Mouse (Mus musculus) left cerebral cortex, postnatal 14 days (tissue): ENCODE results near the gene Adcy5. TPM values are rescaled to one million over a fixed set of nuclear protein-coding genes. Genes with fewer than 3 reads are reported as not detected.

Experiments used
- DNase-seq, 2 experiments: peaks; one replicate each; pipeline ENCODE4 v3.0.0; 2021 to 2022; ENCODE audit warnings: low spot score in 2 of 2, mixed read lengths in 1 of 2
- intact Hi-C: fragments of 180-260 bp; cut with DNase I; formaldehyde crosslinking; loops from one replicate; pipeline ENCODE4 v1.15.1; 2025
- total RNA-seq, 2 experiments: library from RNA; stranded (reverse); gene quantifications; 2 replicates each; pipeline ENCODE4 v1.2.3; 2021

The Adcy5 gene
- total RNA-seq, 2 experiments from 2014 or later, result 87.4 to 95.7 TPM

DNA sequence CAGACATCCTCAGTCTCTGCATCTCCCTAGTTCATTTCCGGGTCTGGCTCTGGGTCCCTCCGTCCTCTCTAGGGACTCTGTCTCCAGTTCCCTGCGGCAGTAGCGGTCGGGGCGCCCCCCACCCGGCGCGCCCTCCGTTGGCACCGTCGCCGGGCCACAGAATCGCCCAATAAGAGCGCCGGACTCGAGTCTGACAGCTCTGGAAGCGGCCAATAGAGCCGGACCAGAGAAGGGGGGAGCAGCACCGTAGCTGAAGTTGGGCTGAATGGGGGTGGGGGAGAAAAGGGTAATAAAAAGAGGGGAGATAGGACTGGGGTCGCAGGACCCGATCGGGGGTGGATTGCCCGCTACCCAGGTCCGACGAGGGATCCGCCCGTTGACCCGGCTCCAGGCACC, 434 bp upstream of the Adcy5 start:
- intact Hi-C loops, result loop anchor here (1.0 to 2.0 kb wide), 2 partner anchors 43 to 116 kb away; no protein-coding TSS in a partner anchor
- DNase-seq, result peak; percentile 70 to 71

DNA sequence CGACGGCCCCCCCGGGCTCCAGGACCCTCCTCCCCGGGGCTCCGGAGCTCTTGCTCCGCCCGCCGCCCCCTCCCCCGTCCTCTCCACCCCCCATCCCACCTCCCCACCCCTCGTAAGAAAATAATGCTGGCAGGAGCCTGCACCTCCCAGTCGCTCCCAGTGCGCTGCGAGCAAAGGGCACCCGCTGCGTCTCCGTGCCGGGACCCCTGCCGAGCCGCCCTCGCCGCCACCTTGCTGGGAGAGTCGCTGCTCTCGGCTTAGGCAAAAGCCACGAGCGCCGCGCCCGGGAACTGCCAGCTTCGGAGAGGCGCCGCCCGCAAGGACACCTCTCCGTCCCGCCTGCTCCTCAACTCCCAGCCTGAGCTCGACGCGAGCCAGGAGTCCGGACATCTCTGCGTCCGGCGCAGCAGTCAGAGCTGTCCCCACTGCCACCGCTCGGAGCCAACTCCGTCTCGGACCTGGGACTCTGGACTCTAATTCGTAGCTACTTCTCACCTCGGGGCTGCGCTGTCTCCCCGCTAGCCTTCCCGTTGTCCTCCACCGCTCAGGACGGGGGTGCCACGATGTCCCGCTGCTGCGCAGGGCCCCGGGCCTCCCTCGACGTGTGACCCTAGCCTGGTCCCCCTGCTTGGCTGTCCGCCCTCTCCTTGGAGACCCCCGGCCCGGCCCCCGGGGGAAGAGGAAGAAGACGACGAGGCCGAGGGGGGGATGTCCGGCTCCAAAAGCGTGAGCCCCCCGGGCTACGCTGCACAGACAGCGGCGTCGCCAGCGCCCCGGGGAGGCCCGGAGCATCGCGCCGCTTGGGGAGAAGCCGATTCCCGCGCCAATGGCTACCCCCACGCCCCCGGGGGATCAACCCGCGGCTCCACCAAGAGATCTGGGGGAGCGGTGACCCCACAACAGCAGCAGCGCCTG, 971 bp downstream of the Adcy5 start:
- peak; percentile 40 to 44 for DNase-seq
- intact Hi-C loops, result loop anchor here (2.0 kb wide), 1 partner anchor 45 kb away; no protein-coding TSS in a partner anchor

DNA sequence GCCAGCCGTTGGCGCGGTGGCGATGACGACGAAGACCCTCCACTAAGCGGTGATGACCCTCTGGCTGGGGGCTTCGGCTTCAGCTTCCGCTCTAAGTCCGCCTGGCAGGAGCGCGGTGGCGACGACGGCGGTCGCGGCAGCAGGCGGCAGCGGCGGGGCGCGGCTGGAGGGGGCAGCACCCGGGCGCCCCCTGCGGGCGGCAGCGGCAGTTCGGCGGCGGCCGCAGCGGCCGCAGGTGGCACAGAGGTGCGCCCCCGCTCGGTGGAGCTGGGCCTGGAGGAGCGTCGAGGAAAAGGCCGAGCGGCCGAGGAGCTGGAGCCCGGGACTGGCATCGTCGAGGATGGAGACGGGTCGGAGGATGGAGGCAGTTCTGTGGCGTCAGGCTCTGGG, 1.6 kb downstream of the Adcy5 start:
- DNase-seq, result peak in 1 of 2 experiments; percentile 50
- intact Hi-C loops, result no loop called here

DNA sequence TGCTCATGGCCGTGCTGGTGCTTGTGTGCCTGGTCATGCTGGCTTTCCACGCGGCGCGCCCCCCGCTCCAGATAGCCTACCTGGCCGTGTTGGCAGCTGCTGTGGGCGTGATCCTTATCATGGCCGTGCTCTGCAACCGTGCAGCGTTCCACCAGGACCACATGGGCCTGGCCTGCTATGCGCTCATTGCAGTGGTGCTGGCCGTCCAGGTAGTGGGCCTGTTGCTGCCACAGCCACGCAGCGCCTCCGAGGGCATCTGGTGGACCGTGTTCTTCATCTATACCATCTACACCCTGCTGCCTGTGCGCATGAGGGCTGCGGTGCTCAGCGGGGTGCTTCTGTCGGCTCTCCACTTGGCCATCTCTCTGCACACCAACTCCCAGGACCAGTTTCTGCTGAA, 2.2 kb downstream of the Adcy5 start:
- DNase-seq, result no peak
- intact Hi-C loops, result no loop called here

DNA sequence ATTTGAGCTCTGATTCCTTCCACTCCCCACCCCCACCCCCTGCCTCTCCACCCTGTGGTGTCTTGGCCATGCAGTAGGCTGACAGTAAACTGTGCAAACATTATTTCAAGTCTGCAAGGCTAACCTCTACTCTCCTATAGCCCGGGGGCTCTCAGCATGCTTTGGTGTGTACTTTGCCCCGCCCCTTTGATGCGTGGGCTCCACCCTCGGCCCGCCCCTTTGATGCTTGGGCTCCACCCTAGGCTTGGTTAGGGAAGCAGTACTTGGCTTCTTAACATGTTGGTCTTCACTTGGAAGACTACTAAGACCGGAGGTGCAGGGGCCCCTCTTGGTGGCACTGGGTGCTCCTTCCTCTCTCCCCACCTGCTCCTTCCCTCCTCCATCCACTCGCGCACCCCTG, 4.9 kb downstream of the Adcy5 start:
- intact Hi-C loops, result no loop called here
- peak in 1 of 2 experiments; percentile 43 for DNase-seq

DNA sequence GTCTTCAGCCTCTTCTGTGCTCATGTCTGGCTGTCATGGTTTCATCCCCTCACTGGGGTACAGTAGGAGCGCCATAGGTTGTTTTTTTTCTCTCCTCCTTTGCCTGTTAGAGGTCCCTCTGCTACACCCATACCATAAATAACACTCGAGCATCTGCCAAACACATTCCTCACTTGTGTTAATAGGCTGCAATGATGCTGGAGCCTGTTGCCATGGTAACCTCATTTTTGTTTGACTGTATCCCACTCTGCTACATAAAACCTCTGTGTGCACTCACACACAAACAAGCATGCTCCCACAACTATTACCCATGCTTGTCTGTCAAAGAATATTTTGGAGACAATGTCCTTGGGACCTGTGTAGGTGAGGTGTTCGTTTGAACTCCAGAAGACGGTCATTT, 5.3 kb downstream of the Adcy5 start:
- peak; percentile 69 to 93 for DNase-seq

DNA sequence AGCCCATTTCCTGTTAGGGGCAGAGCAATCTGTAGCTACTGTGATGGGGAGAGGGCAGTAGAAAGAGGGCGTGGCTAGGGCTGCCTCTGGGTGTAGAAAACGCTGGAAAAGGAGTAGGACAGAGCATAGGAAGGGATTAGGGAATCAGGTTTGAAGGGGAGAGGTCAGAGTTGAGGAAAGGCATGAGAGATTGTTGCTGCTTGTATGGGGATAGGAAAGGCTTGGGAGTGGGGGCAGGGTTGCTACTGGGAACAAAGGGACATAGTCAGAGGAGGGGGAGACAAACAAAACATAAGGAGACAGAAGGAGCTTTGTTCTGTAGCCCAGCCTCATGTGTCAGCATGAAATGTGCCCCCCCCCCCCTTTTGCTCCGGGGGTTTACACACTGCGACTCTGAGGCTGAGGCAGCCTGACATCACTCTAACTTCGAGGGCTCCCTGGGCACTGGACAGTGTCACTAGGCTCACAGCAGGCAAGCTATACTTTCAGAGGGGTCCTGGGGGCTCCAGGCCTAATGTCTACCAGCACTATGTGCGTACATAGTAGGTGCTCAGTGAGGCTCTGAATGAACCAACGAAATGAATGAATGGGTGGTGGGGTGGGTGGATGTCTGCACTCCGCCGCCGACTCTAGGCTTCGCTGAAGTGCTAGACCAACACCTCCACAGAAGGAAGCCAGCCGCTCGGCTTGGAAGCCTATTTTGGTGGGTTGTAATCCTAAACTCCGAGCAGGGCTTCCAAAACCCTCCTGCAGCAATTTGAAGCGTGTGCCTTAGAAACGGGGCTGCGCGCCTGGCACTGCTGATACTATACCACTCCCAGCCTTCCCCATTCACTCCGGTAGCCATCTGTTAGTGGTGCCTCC, 9.9 kb downstream of the Adcy5 start:
- peak; percentile 53 to 54 for DNase-seq
- intact Hi-C loops, result no loop called here

More for the DNA sequence above, 5.3 kb downstream of the Adcy5 start:
- intact Hi-C loops, result no loop called here

DNA sequence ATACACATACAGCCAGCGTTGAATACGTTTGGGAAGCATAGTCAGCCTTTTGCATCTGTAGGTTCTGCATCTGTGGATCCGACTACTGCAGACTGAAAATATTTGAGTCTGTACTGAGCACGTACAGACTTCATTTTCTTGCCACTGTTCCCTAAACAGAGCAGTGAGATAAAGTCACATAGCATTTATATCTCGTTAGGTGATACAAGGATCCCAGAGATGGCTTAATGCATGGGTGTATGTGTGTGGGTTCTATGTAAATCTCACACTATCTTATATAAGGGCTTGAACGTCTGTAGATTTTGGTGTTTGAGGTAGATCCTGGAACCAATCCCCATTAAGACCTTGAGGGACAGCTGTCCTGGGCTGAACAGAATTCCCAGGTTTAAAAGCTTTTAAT, 10.7 kb downstream of the Adcy5 start:
- DNase-seq, result peak in 1 of 2 experiments; percentile 37
- intact Hi-C loops, result no loop called here

DNA sequence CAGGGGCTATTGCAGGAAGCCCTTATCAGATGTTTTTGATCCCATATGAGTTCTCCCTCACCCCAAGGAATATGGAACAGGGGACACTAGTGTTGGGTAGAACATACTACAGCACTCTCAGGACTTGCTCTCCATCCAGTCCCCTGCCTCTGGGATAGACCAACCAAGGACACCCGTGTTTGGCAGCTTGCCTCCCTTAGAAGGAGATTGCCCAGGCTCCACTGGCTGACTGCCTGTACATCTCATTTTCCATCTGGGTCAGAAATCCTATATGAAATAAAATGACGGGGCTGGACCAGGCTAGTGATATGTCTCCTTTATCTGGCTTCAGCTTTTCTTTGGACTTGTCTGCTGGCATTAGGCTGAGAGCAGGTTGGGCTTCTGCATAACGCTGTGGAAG, 11.1 kb downstream of the Adcy5 start:
- intact Hi-C loops, result no loop called here
- peak; percentile 26 to 43 for DNase-seq

DNA sequence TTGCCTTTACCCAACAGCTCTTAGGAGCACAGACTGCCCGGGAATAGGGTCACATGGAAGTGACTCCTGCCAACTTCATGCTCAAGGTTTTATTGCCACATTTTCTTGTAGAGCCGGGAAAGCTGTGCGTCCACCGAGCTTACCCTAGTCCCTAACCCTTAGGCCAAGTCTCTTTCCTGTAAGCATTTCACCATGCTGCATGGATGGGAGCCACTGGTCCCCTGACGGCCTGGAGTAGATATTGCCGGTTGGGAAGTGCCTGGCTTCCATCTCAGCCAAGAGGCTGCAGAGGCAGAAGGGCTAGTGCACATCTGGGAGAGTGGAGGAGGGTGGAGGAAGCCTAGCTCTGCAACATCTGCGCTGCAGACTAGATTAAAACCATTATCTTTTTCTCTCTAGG, 14.8 kb downstream of the Adcy5 start:
- no peak for DNase-seq
- intact Hi-C loops, result no loop called here

DNA sequence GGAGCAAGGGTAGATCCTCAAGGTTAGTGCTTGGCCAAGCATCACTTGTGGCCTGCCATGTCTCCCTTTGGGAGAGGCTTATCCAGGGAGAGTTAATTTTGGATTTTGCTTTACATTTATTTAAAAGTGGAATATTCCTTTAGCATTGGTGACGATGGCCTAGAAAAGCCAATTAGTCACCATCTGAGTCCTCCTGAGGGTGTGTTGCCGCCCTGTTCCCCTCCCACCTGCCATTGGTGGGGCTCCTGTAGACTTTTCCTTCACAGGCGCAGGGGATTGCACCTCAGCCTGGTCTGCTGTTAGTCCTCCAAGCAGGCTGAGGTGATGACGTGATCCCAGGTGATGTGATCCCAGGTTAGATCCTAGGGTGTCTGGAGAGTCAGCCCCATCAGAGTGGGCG, 17.5 kb downstream of the Adcy5 start:
- intact Hi-C loops, result no loop called here
- no peak for DNase-seq

DNA sequence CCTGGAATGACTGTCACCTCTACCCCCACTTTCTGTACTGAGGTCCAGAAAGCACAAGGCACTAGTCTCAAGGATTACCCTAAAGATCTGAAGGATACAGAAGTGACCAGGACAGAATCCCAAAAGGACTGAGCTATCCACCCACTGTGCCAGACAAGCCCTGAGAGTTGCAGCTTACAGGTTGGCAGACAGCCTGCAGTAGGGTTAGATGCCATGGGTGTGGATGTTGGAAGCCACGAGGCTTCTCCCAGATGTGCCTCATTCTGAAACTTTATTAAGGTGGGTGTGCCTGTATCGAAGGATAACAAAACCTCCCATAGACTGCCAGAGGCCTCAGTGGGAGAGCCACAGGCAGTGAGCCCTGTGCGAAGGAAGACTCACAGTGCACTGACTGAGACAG, 23.8 kb downstream of the Adcy5 start:
- no peak for DNase-seq
- intact Hi-C loops, result no loop called here

DNA sequence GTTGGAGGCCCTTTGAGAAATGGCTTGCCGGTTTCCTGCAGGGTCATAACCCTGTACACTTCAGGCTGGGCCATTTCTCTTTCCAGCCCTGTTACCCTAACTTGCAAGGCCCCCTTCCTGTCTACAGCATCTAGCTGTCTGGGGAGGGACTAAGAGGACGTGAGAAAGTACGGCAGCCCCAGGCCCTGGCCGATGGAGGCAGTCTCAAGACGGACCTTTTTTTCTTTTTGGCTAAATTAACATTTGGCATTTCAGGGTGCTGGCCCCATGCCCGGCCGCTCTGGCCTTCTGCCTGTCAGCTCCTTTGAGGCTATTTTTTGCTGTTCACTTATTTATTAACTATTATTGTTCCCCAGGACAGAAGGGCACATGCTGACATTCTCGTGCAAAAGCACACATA, 24.4 kb downstream of the Adcy5 start:
- peak in 1 of 2 experiments; percentile 53 for DNase-seq
- intact Hi-C loops, result no loop called here

DNA sequence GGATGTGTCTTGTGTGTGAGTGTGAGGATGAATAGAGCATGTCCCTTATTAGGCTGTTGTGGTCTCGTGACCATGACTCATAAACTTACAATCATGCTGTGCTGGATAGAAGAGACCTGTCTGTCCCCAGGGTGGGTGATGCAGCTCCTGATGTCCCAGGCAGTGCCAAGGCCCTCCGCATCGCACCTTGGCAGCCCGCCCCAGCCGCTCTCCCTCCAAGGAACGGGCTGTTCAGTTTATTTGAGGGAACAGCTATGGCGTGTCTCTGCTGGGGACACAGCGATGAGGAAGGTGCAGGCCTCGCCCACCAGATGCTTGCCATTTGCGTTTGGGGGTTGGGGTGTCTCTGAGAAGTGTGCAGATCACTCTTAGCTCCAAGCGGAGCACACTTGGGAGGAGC, 28.5 kb downstream of the Adcy5 start:
- DNase-seq, result peak; percentile 39 to 57
- intact Hi-C loops, result no loop called here

DNA sequence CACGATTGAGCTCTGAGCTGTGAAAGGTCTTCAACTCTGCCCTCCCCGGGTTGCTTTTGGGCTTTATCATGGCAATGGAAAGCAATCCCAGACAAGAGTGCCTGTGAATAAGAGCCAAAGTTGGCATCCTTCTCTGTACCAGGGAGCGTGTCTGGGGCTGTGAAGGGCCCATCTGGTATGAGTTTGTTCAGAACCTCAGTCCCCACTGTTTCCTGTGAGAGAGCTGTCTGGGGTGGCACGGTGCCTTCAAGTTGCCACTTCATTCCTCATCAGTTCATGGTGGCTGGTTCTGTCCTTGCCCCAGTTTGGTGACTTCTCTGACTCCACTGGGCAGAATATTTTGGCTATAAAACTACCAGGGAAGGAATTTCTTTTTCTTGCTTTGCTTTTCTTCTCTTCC, 33.4 kb downstream of the Adcy5 start:
- intact Hi-C loops, result no loop called here
- no peak for DNase-seq

DNA sequence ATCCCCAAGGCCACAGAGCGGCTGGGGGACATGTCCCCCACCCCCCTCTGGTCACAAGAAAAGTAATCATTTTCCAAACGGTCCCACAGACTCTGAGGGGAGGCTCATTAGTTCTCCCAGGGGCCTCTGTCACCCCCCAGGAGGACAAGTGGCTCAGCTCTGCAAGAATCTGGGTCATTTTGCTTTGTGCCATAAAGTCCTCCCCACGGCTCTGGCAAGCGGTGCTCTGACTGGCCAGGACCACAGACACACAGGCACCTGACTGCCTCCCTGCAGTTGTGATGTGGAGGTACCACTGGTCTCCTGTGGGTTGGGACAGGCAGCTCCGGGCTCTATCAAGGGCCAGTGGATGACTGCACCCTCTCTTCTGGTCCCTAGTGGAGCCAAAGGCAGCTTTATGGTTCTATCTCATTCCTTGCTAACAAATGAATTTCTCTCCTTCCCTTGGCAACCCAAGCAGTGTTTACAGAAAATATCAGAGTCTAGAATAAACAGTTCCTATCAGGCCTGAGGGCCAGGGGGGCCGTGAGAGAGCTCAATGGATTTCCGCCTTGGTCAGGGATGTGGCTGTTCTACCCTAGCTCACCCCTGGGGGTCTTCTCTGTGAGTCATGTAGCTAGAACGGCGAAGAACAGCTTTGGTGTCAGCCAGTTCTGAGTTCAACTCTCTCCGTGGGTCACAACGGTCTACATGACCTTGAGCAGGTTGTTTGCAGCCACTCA, 34.9 kb downstream of the Adcy5 start:
- intact Hi-C loops, result no loop called here
- no peak for DNase-seq

DNA sequence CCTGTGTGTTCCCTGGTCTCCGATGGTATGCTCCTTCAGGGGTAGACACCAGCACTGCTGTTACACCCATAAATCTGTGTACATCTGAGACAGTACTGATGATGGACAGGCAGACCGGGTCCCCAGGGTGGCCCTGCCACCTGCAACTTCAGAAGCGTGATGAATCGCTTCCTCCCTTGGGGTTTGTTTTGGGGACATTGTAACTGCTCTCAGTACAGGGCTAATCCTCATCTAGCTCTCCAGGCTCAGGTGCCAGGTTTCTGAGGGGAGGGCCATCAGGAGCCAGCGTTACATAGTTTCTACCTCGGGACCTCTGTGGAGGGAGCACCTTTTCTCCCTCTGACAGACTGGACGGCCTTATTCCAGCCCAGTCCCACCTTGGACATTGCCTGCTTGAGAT, 36.1 kb downstream of the Adcy5 start:
- intact Hi-C loops, result no loop called here
- DNase-seq, result no peak

DNA sequence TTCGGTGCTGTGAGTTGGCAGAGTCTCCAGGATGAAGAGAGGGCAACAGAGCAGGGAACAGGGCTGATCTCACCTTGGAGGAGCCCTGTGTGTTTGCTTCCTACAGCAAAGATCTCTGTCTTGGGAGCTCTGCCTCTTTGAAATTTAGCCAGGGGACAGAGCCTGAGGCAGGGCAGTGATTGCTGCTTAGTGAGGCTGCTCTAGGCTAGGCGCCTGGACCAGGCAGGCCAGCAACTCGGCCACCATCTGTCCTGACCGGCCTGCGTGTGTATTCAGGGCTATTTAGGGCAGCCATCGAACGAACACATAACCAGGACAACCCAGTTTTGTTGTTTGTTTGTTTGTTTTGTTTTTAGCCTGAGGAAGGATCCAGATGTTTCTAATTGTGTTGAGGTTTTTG, 36.6 kb downstream of the Adcy5 start:
- intact Hi-C loops, result no loop called here

DNA sequence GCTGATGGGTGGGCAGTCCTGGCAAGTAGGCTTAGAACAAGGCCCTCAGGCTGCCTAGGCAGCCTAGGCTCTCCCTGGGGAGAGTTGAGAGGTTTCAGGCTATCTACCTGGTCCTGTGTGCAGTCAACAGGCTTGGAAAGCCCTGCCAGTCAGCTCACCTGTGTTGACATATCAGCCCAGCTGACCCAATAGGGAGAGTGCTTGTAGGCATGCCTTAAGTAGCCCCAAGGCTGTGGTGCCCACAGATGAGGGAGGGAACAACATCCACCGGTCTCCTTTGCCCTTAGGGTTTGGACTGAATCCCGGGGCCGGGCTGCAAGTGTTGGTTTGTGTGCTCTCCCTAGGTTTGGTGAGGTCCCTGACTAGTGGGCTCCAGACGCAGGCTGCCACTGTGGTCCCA, 37.8 kb downstream of the Adcy5 start:
- DNase-seq, result no peak
- intact Hi-C loops, result no loop called here

More for the DNA sequence above, 36.6 kb downstream of the Adcy5 start:
- DNase-seq, result no peak

DNA sequence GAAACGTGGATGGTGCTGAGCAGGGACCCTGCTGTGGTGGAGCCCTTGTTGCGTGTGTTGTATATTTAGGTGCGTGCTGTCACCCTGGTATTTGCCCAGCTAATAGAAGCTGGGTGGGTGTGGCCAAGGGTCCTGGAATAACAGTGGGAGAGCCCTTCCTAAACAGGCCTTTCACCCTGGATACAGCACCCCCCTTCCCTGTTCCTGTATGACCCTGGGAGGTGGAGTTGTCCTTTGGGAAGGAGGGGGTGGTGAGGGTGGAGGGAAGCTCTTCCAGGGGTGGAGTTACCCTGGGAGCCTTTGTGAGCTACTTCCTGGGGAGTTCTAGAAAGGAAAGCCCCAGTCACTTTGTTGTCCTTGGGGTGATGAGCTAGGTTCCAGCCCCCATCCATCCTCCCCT, 38.7 kb downstream of the Adcy5 start:
- DNase-seq, result no peak
- intact Hi-C loops, result no loop called here
